In the genomic region with DNA sequence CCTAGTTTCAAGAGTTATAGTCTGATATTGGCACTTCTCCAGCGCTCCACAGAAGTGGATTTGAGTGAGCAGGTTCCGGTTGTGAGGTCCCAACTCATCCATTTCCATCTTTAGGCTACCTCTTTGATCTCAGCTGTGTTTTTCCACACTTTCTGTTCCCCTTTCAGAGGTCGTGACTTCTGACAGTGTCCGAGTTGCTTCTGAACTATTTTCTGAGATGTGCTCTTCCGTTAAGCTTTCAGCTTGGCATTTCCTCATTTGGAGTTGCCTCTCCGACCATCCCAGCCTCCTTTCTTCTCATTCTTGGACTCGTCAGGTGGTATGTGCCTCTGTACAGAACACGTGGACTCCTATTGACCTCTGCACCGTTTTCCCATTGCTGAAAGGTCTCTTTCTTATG, we compare ENCODE assay signal across 13 mouse cellular contexts.
DNase-seq lines count a peak whose midpoint lies in the region; ATAC-seq and TF ChIP-seq lines count a peak whose summit lies in the region.
"Had no signal": no experiment of that assay in that cellular context is flagged by ENCODE, and none has a peak within 500 bp of the region (broad histone marks: within the 10 kb centered on the region; RNA-seq: fewer than 3 reads in every experiment).

No protein-coding gene starts in this region.

- H3K4me1 ChIP-seq in liver, postnatal 0 days (ENCODE audit: insufficient read depth): peaks cover 44% of the 10 kb centered on the region
- H3K4me1 ChIP-seq in liver, embryonic 11.5 days (replicated peaks; ENCODE audit: control insufficient read depth, insufficient read depth, low read length): peaks cover 3% of the 10 kb centered on the region
- H3K4me1 ChIP-seq: forebrain, embryonic 15.5 days; midbrain, embryonic 13.5 days had no signal

- no peaks in the 10 kb centered on the region for H3K36me3 ChIP-seq in liver, postnatal 0 days (replicated peaks; ENCODE audit: insufficient read depth, low read length)
- H3K36me3 ChIP-seq in liver, embryonic 11.5 days (ENCODE audit: control insufficient read depth, insufficient read depth, low read length): no peaks in the 10 kb centered on the region
- no peaks in the 10 kb centered on the region for H3K36me3 ChIP-seq in splenic B cell, adult 2 months (ENCODE audit: control insufficient read depth, insufficient read depth, low read length, poor library complexity, severe bottlenecking)
- H3K36me3 ChIP-seq: forebrain, embryonic 15.5 days; limb, embryonic 15.5 days; midbrain, embryonic 13.5 days had no signal

- H3K9ac ChIP-seq in liver, postnatal 0 days (replicated peaks): no peak overlapping the region
- H3K9ac ChIP-seq in liver, embryonic 11.5 days (ENCODE audit: low read depth, low read length): no peak overlapping the region
- H3K9ac ChIP-seq: forebrain, embryonic 15.5 days; limb, embryonic 15.5 days; midbrain, embryonic 13.5 days had no signal

- no peak for ATAC-seq in liver, postnatal 0 days
- no peak for ATAC-seq in liver, embryonic 11.5 days (replicated peaks; ENCODE audit: low FRiP score)
- peak; percentile 61 for ATAC-seq in granulocyte monocyte progenitor cell, adult 5-6 weeks (replicated peaks; ENCODE audit: poor library complexity, severe bottlenecking)
- ATAC-seq: forebrain, embryonic 15.5 days; inflammation-experienced regulatory T-cells, adult 6 months; midbrain, embryonic 13.5 days had no signal

- H3K9me3 ChIP-seq in liver, postnatal 0 days (ENCODE audit: low read length): no peaks in the 10 kb centered on the region
- H3K9me3 ChIP-seq in liver, embryonic 11.5 days (ENCODE audit: control insufficient read depth, low read length): no peaks in the 10 kb centered on the region
- H3K9me3 ChIP-seq: forebrain, embryonic 15.5 days; limb, embryonic 15.5 days; midbrain, embryonic 13.5 days had no signal

- no peak for DNase-seq in liver, postnatal 0 days
- DNase-seq in liver, embryonic 11.5 days (ENCODE audit: low spot score): no peak
- DNase-seq in kidney, postnatal 25 days: peak; percentile 28 to 46
- DNase-seq in splenic B cell, adult 2 months (ENCODE audit: low read depth, low spot score): peak; percentile 38
- no peak for DNase-seq in urinary bladder, postnatal 4 days (ENCODE audit: low spot score in 2 of 2)
- DNase-seq in gastrocnemius, postnatal 10 days: no peak
- DNase-seq: adrenal gland, postnatal 25 days; cerebellum, postnatal 10 days had no signal

- peak overlapping the region; percentile 49 for H3K27ac ChIP-seq in liver, postnatal 0 days (ENCODE audit: low read depth)
- no peak overlapping the region for H3K27ac ChIP-seq in liver, embryonic 11.5 days (ENCODE audit: low read depth, low read length)
- H3K27ac ChIP-seq: forebrain, embryonic 15.5 days; midbrain, embryonic 13.5 days had no signal

- H3K4me2 ChIP-seq in liver, postnatal 0 days (ENCODE audit: low read depth, low read length): peak overlapping the region; percentile 20; the same call in 1 of the 2 replicates
- H3K4me2 ChIP-seq in liver, embryonic 11.5 days: no peak overlapping the region
- H3K4me2 ChIP-seq: forebrain, embryonic 15.5 days; limb, embryonic 15.5 days; midbrain, embryonic 13.5 days had no signal

- no peaks in the 10 kb centered on the region for H3K27me3 ChIP-seq in liver, postnatal 0 days (ENCODE audit: insufficient read depth, low read length)
- H3K27me3 ChIP-seq in liver, embryonic 11.5 days (replicated peaks; ENCODE audit: control insufficient read depth, insufficient read depth, low read length): no peaks in the 10 kb centered on the region
- H3K27me3 ChIP-seq in splenic B cell, adult 2 months (ENCODE audit: control insufficient read depth, insufficient read depth, low read length, poor library complexity, severe bottlenecking): no peaks in the 10 kb centered on the region
- H3K27me3 ChIP-seq: forebrain, embryonic 15.5 days; limb, embryonic 15.5 days; midbrain, embryonic 13.5 days had no signal

- TF ChIP-seq EP300 in liver, postnatal 0 days (IDR thresholded peaks at IDR 0.05; ENCODE audit: low read depth): no peak

- no peak overlapping the region for H3K4me3 ChIP-seq in liver, postnatal 0 days (ENCODE audit: low read depth, low read length)
- H3K4me3 ChIP-seq in liver, embryonic 11.5 days (ENCODE audit: low read depth, low read length): no peak overlapping the region
- H3K4me3 ChIP-seq: forebrain, embryonic 15.5 days; limb, embryonic 15.5 days; midbrain, embryonic 13.5 days had no signal

- TF ChIP-seq CTCF in liver, postnatal 0 days (IDR thresholded peaks at IDR 0.05; ENCODE audit: low read depth): no peak

- WGBS in liver, postnatal 0 days (ENCODE audit: insufficient replicate concordance): 36% methylated on average over 9 of the region's 9 CpGs
- WGBS in liver, embryonic 11.5 days: 56% methylated on average over 9 of the region's 9 CpGs

Comparison
In these comparisons a context has a peak if more than half of its experiments do, and no peak if none do; other contexts are left out.
1. DNase-seq: peak in kidney, postnatal 25 days (2 of 2) and splenic B cell, adult 2 months (single experiment); none in liver, postnatal 0 days (single experiment), liver, embryonic 11.5 days (single experiment), urinary bladder, postnatal 4 days (0 of 2) and gastrocnemius, postnatal 10 days (single experiment).